Mouse (Mus musculus) embryonic facial prominence, embryonic 11.5 days (tissue): ENCODE results near the gene Zfp691. TPM values are rescaled to one million over a fixed set of nuclear protein-coding genes. Genes with fewer than 3 reads are reported as not detected.

Source experiments
- ATAC-seq: fragments of 200-750 bp; cut with Nextera tagmentation; replicated peaks from 2 replicates; pipeline ENCODE4 v1.8.0; 2017; ENCODE audit warnings: low read depth; ENCODE audit not compliant: insufficient number of reproducible peaks, low FRiP score, low TSS enrichment
- DNase-seq: peaks from one replicate; pipeline ENCODE4 v3.0.0-alpha.2; 2015; ENCODE audit warnings: low spot score
- H3K27ac ChIP-seq: fragments of 300-500 bp; sonication (generic); replicated peaks from 2 replicates; pipeline ENCODE4 v1.5.1; 2014; ENCODE audit warnings: mild to moderate bottlenecking, low read depth, low read length, control low read depth
- H3K27me3 ChIP-seq: fragments of 300-500 bp; sonication (generic); 2 replicates; pipeline ENCODE4 v1.6.1; 2014; ENCODE audit warnings: mild to moderate bottlenecking, low read length, moderate library complexity, mixed read lengths; ENCODE audit not compliant: control insufficient read depth, insufficient read depth
- H3K36me3 ChIP-seq: fragments of 300-500 bp; sonication (generic); replicated peaks from 2 replicates; pipeline ENCODE4 v1.6.1; 2014; ENCODE audit warnings: low read depth, mild to moderate bottlenecking, low read length, moderate library complexity, mixed read lengths; ENCODE audit not compliant: control insufficient read depth, insufficient read depth
- H3K4me1 ChIP-seq: fragments of 300-500 bp; sonication (generic); 2 replicates; pipeline ENCODE4 v1.6.1; 2014; ENCODE audit warnings: low read length, mixed read lengths; ENCODE audit not compliant: control insufficient read depth, insufficient read depth
- H3K4me2 ChIP-seq: fragments of 300-500 bp; sonication (generic); 2 replicates; pipeline ENCODE4 v1.6.1; 2014; ENCODE audit warnings: low read depth, mild to moderate bottlenecking, control low read depth, low read length, moderate library complexity
- H3K4me3 ChIP-seq: fragments of 300-500 bp; sonication (generic); 2 replicates; pipeline ENCODE4 v1.5.1; 2014; ENCODE audit warnings: low read depth, low read length, control low read depth
- H3K9ac ChIP-seq: fragments of 300-500 bp; sonication (generic); replicated peaks from 2 replicates; pipeline ENCODE4 v1.6.1; 2014; ENCODE audit warnings: mild to moderate bottlenecking, control low read depth, low read length
- H3K9me3 ChIP-seq: fragments of 300-500 bp; sonication (generic); replicated peaks from 2 replicates; pipeline ENCODE4 v1.6.1; 2016; ENCODE audit warnings: mild to moderate bottlenecking, low read length, inconsistent platforms, mixed read lengths; ENCODE audit not compliant: control insufficient read depth
- WGBS: fragments of 180-500 bp; shearing (Covaris S2); extraction: QIAGEN DNeasy Blood & Tissue Kit; methylation state at CpG from one replicate; pipeline ENCODE4 v1.1.7; 2014; 5-methylcytosine and 5-hydroxymethylcytosine counted together
- polyA plus RNA-seq: library from polyadenylated mRNA; unstranded; fragments of >200 nt; fragmentation: Nextera tagmentation; extraction: Ambion mirVana; gene quantifications from 2 replicates; pipeline ENCODE4 v1.2.1, GENCODE M21; 2014

Zfp691 gene
- polyA plus RNA-seq, 1 experiment from 2014 or later: 6.9 TPM

- 80% methylated on average over 7 of the region's 7 CpGs for WGBS
- DNase-seq: no peak
- no peak for ATAC-seq
Measured at GRCm38 (mm10) chr4:119165916-119166315, 8.1 kb downstream of the Zfp691 start.

GRCm38 (mm10) chr4:119162990-119163389 is 11.0 kb downstream of the Zfp691 start:
- Histone ChIP-seq H3K9ac (no peak overlapping the region), H3K27me3 (no peaks in the 10 kb centered on the region), H3K4me3 (no peak overlapping the region), H3K4me1 (no peaks in the 10 kb centered on the region), H3K9me3 (no peaks in the 10 kb centered on the region), H3K27ac (no peak overlapping the region), H3K4me2 (no peak overlapping the region), H3K36me3 (no peaks in the 10 kb centered on the region)
- no peak for DNase-seq
- WGBS: 75% methylated on average over 4 of the region's 4 CpGs
- no peak for ATAC-seq

More at GRCm38 (mm10) chr4:119165916-119166315, 8.1 kb downstream of the Zfp691 start:
- Histone ChIP-seq H3K9ac (no peak overlapping the region), H3K4me3 (no peak overlapping the region), H3K27me3 (no peaks in the 10 kb centered on the region), H3K27ac (no peak overlapping the region), H3K9me3 (no peaks in the 10 kb centered on the region), H3K4me2 (no peak overlapping the region), H3K4me1 (no peaks in the 10 kb centered on the region), H3K36me3 (peaks cover 4% of the 10 kb centered on the region; the same call in 1 of the 2 replicates)

- no peaks in the 10 kb centered on the region for H3K9me3 ChIP-seq
- no peak overlapping the region for H3K9ac ChIP-seq
- no peak for DNase-seq
- H3K4me1 ChIP-seq: no peaks in the 10 kb centered on the region
- no peak overlapping the region for H3K4me3 ChIP-seq
- 72% methylated on average over 3 of the region's 3 CpGs for WGBS
- no peak overlapping the region for H3K4me2 ChIP-seq
- H3K27me3 ChIP-seq: no peaks in the 10 kb centered on the region
- no peak overlapping the region for H3K27ac ChIP-seq
- H3K36me3 ChIP-seq: no peaks in the 10 kb centered on the region
- no peak for ATAC-seq
Measured at GRCm38 (mm10) chr4:119161358-119161757, 12.6 kb downstream of the Zfp691 start.

GRCm38 (mm10) chr4:119157891-119158290 is 16.1 kb downstream of the Zfp691 start:
- ATAC-seq (no peak), DNase-seq (no peak)
- Histone ChIP-seq H3K4me3 (no peak overlapping the region), H3K4me1 (no peaks in the 10 kb centered on the region), H3K36me3 (no peaks in the 10 kb centered on the region), H3K27me3 (no peaks in the 10 kb centered on the region), H3K9me3 (no peaks in the 10 kb centered on the region), H3K9ac (no peak overlapping the region), H3K4me2 (no peak overlapping the region), H3K27ac (no peak overlapping the region)
- WGBS: 78% methylated on average over 5 of the region's 5 CpGs

GRCm38 (mm10) chr4:119157186-119157585 is 16.8 kb downstream of the Zfp691 start:
- H3K36me3 ChIP-seq: no peaks in the 10 kb centered on the region
- H3K9ac ChIP-seq: no peak overlapping the region
- H3K4me2 ChIP-seq: no peak overlapping the region
- H3K4me3 ChIP-seq: no peak overlapping the region
- DNase-seq (peak; percentile 72), ATAC-seq (no peak)
- no peak overlapping the region for H3K27ac ChIP-seq
- no peaks in the 10 kb centered on the region for H3K4me1 ChIP-seq
- no peaks in the 10 kb centered on the region for H3K27me3 ChIP-seq
- 34% methylated on average over 2 of the region's 2 CpGs for WGBS
- no peaks in the 10 kb centered on the region for H3K9me3 ChIP-seq

GRCm38 (mm10) chr4:119148741-119149140 is 25.3 kb downstream of the Zfp691 start:
- no peaks in the 10 kb centered on the region for H3K27me3 ChIP-seq
- no peaks in the 10 kb centered on the region for H3K4me1 ChIP-seq
- H3K4me3 ChIP-seq: no peak overlapping the region
- WGBS: 88% methylated on average over 11 of the region's 11 CpGs
- no peaks in the 10 kb centered on the region for H3K36me3 ChIP-seq
- no peak for ATAC-seq
- no peak overlapping the region for H3K27ac ChIP-seq
- DNase-seq: no peak
- H3K9me3 ChIP-seq: no peaks in the 10 kb centered on the region
- H3K4me2 ChIP-seq: no peak overlapping the region
- H3K9ac ChIP-seq: no peak overlapping the region

GRCm38 (mm10) chr4:119147347-119147746 is 26.6 kb downstream of the Zfp691 start:
- WGBS: 91% methylated on average over 5 of the region's 5 CpGs
- no peak for DNase-seq
- Histone ChIP-seq H3K9me3 (no peaks in the 10 kb centered on the region), H3K4me2 (no peak overlapping the region), H3K27ac (no peak overlapping the region), H3K9ac (no peak overlapping the region), H3K4me3 (no peak overlapping the region), H3K27me3 (no peaks in the 10 kb centered on the region), H3K4me1 (no peaks in the 10 kb centered on the region), H3K36me3 (no peaks in the 10 kb centered on the region)
- ATAC-seq: no peak

- WGBS: 92% methylated on average over 7 of the region's 7 CpGs
- Histone ChIP-seq H3K4me2 (no peak overlapping the region), H3K9ac (no peak overlapping the region), H3K36me3 (no peaks in the 10 kb centered on the region), H3K27me3 (no peaks in the 10 kb centered on the region), H3K4me1 (no peaks in the 10 kb centered on the region), H3K4me3 (no peak overlapping the region), H3K9me3 (no peaks in the 10 kb centered on the region), H3K27ac (no peak overlapping the region)
- DNase-seq (no peak), ATAC-seq (no peak)
Measured at GRCm38 (mm10) chr4:119146816-119147215, 27.2 kb downstream of the Zfp691 start.
